Mouse (Mus musculus) kidney, adult 11 months (tissue): Measurements from ENCODE around the gene Zscan4-ps1.
"Not testable (repeated sequence)": the region's sequence is repeated elsewhere in the genome, so short reads cannot be mapped to it uniquely, and the experiment has no call there.

ENCODE experiments used
- DNase-seq: peaks from one replicate; pipeline ENCODE4 v3.0.0; 2022

Zscan4-ps1 gene

GRCm38 (mm10) chr7:11069591-11069990, at the start of gene Zscan4-ps1:
Zscan4-ps1 (minus strand) TSS chr7:11069691.
- not testable (repeated sequence) for DNase-seq
